In genomic region chr3:53574123-53574522, GRCm38 (mm10) we compare ENCODE assay signal across 17 mouse cellular contexts.
"Had no signal": no experiment of that assay in that cellular context is flagged by ENCODE, and none has a peak within 500 bp of the region (broad histone marks: within the 10 kb centered on the region; RNA-seq: fewer than 3 reads in every experiment).

No protein-coding gene starts in this region.

- H3K27ac ChIP-seq: kidney, postnatal 0 days; layer of hippocampus, adult 2 months; limb, embryonic 10.5 days; limb, embryonic 13.5 days; liver, embryonic 12.5 days; liver, embryonic 15.5 days; lung, embryonic 15.5 days; macrophage; midbrain, embryonic 13.5 days had no signal

- DNase-seq: kidney, adult 18-20 months; kidney, adult 9 months; kidney, postnatal 25 days; layer of hippocampus, adult 9-11 months; liver; lung, adult 18-20 months; thymus, adult 18-20 months; thymus, postnatal 36 days had no signal

- H3K9me3 ChIP-seq: limb, embryonic 10.5 days; limb, embryonic 13.5 days; liver, embryonic 12.5 days; liver, embryonic 15.5 days; lung, embryonic 15.5 days; midbrain, embryonic 13.5 days had no signal

- H3K9ac ChIP-seq: limb, embryonic 13.5 days; liver, embryonic 12.5 days; liver, embryonic 15.5 days; lung, embryonic 15.5 days; midbrain, embryonic 13.5 days had no signal

- H3K4me1 ChIP-seq: limb, embryonic 10.5 days; limb, embryonic 13.5 days; liver, embryonic 12.5 days; liver, embryonic 15.5 days; lung, embryonic 15.5 days; midbrain, embryonic 13.5 days had no signal

- H3K4me2 ChIP-seq: limb, embryonic 13.5 days; liver, embryonic 12.5 days; liver, embryonic 15.5 days; lung, embryonic 15.5 days; midbrain, embryonic 13.5 days had no signal

- H3K4me3 ChIP-seq: layer of hippocampus, adult 2 months; limb, embryonic 10.5 days; limb, embryonic 13.5 days; liver, embryonic 12.5 days; liver, embryonic 15.5 days; lung, embryonic 15.5 days; midbrain, embryonic 13.5 days had no signal

- H3K27me3 ChIP-seq: limb, embryonic 13.5 days; liver, embryonic 12.5 days; liver, embryonic 15.5 days; lung, embryonic 15.5 days; midbrain, embryonic 13.5 days had no signal

- ATAC-seq: liver, embryonic 12.5 days; midbrain, embryonic 13.5 days had no signal

- H3K36me3 ChIP-seq: limb, embryonic 10.5 days; limb, embryonic 13.5 days; liver, embryonic 12.5 days; liver, embryonic 15.5 days; lung, embryonic 15.5 days; midbrain, embryonic 13.5 days had no signal
